Mouse (Mus musculus): Measurements from ENCODE around the gene Son.

The Son gene

GRCm38 (mm10) chr16:91647461-91648219 is at the start of gene Son:
Gene Son, plus strand, starts transcription at chr16:91647506.
- DNase-seq (ENCODE audit: low spot score): peak; percentile 99

- peak; percentile 98 for DNase-seq (ENCODE audit: low spot score)
Measured at GRCm38 (mm10) chr16:91597672-91598010, 49.7 kb upstream of the Son start, which contains the start of gene Tmem50b. Gene Tmem50b, minus strand, starts transcription at chr16:91597800.

GRCm38 (mm10) chr16:91599242-91599641 is 48.1 kb upstream of the Son start:
- DNase-seq (ENCODE audit: low spot score): peak; percentile 21

GRCm38 (mm10) chr16:91601081-91601480 is 46.2 kb upstream of the Son start:
- DNase-seq (ENCODE audit: low spot score): no peak

GRCm38 (mm10) chr16:91601693-91602092 is 45.6 kb upstream of the Son start:
- DNase-seq (ENCODE audit: low spot score): no peak

- no peak for DNase-seq (ENCODE audit: low spot score)
Measured at GRCm38 (mm10) chr16:91605156-91605555, 42.1 kb upstream of the Son start.

GRCm38 (mm10) chr16:91606958-91607357 is 40.3 kb upstream of the Son start:
- no peak for DNase-seq (ENCODE audit: low spot score)

- DNase-seq (ENCODE audit: low spot score): peak; percentile 75
Measured at GRCm38 (mm10) chr16:91609501-91610245, 37.6 kb upstream of the Son start.

GRCm38 (mm10) chr16:91611248-91611647 is 36.1 kb upstream of the Son start:
- no peak for DNase-seq (ENCODE audit: low spot score)

GRCm38 (mm10) chr16:91612525-91612924 is 34.8 kb upstream of the Son start:
- DNase-seq (ENCODE audit: low spot score): peak; percentile 43

GRCm38 (mm10) chr16:91614552-91614951 is 32.8 kb upstream of the Son start:
- DNase-seq (ENCODE audit: low spot score): no peak

GRCm38 (mm10) chr16:91618511-91619501 is 28.5 kb upstream of the Son start, which contains the start of gene Dnajc28:
Gene Dnajc28, minus strand, starts transcription at chr16:91619026.
- peak; percentile 80 for DNase-seq (ENCODE audit: low spot score)

- DNase-seq (ENCODE audit: low spot score): no peak
Measured at GRCm38 (mm10) chr16:91620185-91620584, 27.1 kb upstream of the Son start.

GRCm38 (mm10) chr16:91620991-91621390 is 26.3 kb upstream of the Son start:
- DNase-seq (ENCODE audit: low spot score): no peak

- DNase-seq (ENCODE audit: low spot score): no peak
Measured at GRCm38 (mm10) chr16:91623074-91623473, 24.2 kb upstream of the Son start.

- DNase-seq (ENCODE audit: low spot score): no peak
Measured at GRCm38 (mm10) chr16:91627831-91628230, 19.5 kb upstream of the Son start.

GRCm38 (mm10) chr16:91628673-91629072 is 18.6 kb upstream of the Son start:
- no peak for DNase-seq (ENCODE audit: low spot score)

GRCm38 (mm10) chr16:91629749-91630148 is 17.6 kb upstream of the Son start:
- no peak for DNase-seq (ENCODE audit: low spot score)

GRCm38 (mm10) chr16:91630584-91630983 is 16.7 kb upstream of the Son start:
- no peak for DNase-seq (ENCODE audit: low spot score)

- DNase-seq (ENCODE audit: low spot score): peak; percentile 57
Measured at GRCm38 (mm10) chr16:91632439-91632838, 14.9 kb upstream of the Son start.

- DNase-seq (ENCODE audit: low spot score): no peak
Measured at GRCm38 (mm10) chr16:91632940-91633339, 14.4 kb upstream of the Son start.

GRCm38 (mm10) chr16:91633641-91634040 is 13.7 kb upstream of the Son start:
- DNase-seq (ENCODE audit: low spot score): no peak

All from adipocyte (in vitro differentiated cells).